Mouse (Mus musculus) CH12.LX (cell line): ENCODE measurements around the gene Fam222b.

Experiments used
- EP300 ChIP-seq: IDR thresholded peaks from 2 replicates; pipeline ENCODE4 v1.6.1; 2011; ENCODE audit warnings: low read length, improper control_type of control experiment
- MAZ ChIP-seq: IDR thresholded peaks from 2 replicates; pipeline ENCODE4 v1.6.1; 2012; ENCODE audit warnings: low read depth, mild to moderate bottlenecking, inconsistent platforms, low read length, improper control_type of control experiment, moderate library complexity
- POLR2A ChIP-seq: IDR thresholded peaks from 2 replicates; pipeline ENCODE4 v1.6.1; 2011; ENCODE audit warnings: low read depth, mild to moderate bottlenecking, improper control_type of control experiment, low read length

GRCm38 (mm10) chr11:78151161-78151560 lies 56.7 kb downstream of the Fam222b start:
- no peak for TF ChIP-seq POLR2A
- no peak for TF ChIP-seq EP300
- TF ChIP-seq MAZ: no peak
